7 mouse cellular contexts compared by ENCODE assay signal in the genomic region with DNA sequence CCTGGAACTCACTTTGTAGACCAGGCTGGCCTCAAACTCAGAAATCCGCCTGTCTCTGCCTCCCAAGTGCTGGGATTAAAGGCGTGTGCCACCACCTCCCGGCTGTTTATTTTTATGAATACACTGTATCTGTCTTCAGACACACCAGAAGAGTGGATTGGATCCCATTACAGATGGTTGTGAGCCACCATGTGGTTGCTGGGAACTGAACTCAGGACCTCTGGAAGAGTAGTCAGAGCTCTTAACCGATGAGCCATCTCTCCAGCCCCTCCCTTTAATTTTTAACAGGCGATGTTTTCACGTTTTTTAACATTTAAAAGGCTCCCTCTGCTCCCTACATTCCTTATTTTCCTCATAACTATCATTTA. TPM values are rescaled to one million over a fixed set of nuclear protein-coding genes. Genes with fewer than 3 reads are reported as not detected.
DNase-seq lines count a peak whose midpoint lies in the region; ATAC-seq and TF ChIP-seq lines count a peak whose summit lies in the region.
"Not testable (repeated sequence)": the region's sequence is repeated elsewhere in the genome, so short reads cannot be mapped to it uniquely, and the experiment has no call there.

No protein-coding gene starts in this region.

- peak; percentile 38; the same call in 1 of the 2 replicates for ATAC-seq in forebrain, embryonic 14.5 days
- not testable (repeated sequence) for ATAC-seq in kidney, embryonic 14.5 days (ENCODE audit: low FRiP score, low TSS enrichment); liver, embryonic 12.5 days
- peak; percentile 17; the same call in 1 of the 2 replicates for ATAC-seq in midbrain, embryonic 11.5 days (ENCODE audit: low FRiP score)

- peak overlapping the region; percentile 68 for H3K4me3 ChIP-seq in forebrain, embryonic 14.5 days (ENCODE audit: low read depth, low read length)
- peak overlapping the region; percentile 94 for H3K4me3 ChIP-seq in hindbrain, embryonic 10.5 days
- H3K4me3 ChIP-seq in kidney, embryonic 14.5 days (ENCODE audit: low read length) = peak overlapping the region; percentile 87
- peak overlapping the region; percentile 82 for H3K4me3 ChIP-seq in liver, embryonic 12.5 days
- peak overlapping the region; percentile 88 for H3K4me3 ChIP-seq in midbrain, embryonic 11.5 days (ENCODE audit: low read depth, low read length)
- H3K4me3 ChIP-seq in small intestine, adult 2 months (ENCODE audit: low read depth, low read length) = peak overlapping the region; percentile 84

- not testable (repeated sequence) for H3K4me1 ChIP-seq in forebrain, embryonic 14.5 days (ENCODE audit: control insufficient read depth, insufficient read depth, low read length); midbrain, embryonic 11.5 days (ENCODE audit: control insufficient read depth, insufficient read depth, low read length)
- peaks cover 21% of the 10 kb centered on the region for H3K4me1 ChIP-seq in hindbrain, embryonic 10.5 days (replicated peaks)
- H3K4me1 ChIP-seq in kidney, embryonic 14.5 days (ENCODE audit: control insufficient read depth, insufficient read depth, low read length) = peaks cover 18% of the 10 kb centered on the region
- H3K4me1 ChIP-seq in liver, embryonic 12.5 days = peaks cover 33% of the 10 kb centered on the region
- H3K4me1 ChIP-seq in small intestine, adult 2 months (ENCODE audit: control insufficient read depth, insufficient read depth, insufficient read length, low read length) = peaks cover 21% of the 10 kb centered on the region

- not testable (repeated sequence) for TF ChIP-seq CTCF in small intestine, adult 2 months (IDR thresholded peaks at IDR 0.05; ENCODE audit: extremely low read depth, insufficient read length, insufficient replicate concordance, low read depth, low read length)

- not testable (repeated sequence) for H3K9me3 ChIP-seq in forebrain, embryonic 14.5 days (replicated peaks; ENCODE audit: control insufficient read depth, low read length); hindbrain, embryonic 10.5 days; kidney, embryonic 14.5 days (ENCODE audit: control insufficient read depth, low read length); liver, embryonic 12.5 days (replicated peaks); midbrain, embryonic 11.5 days (ENCODE audit: control insufficient read depth, low read length)

- H3K9ac ChIP-seq in forebrain, embryonic 14.5 days (ENCODE audit: low read length) = peak overlapping the region; percentile 80
- peak overlapping the region; percentile 88; the same call in 1 of the 2 replicates for H3K9ac ChIP-seq in kidney, embryonic 14.5 days (ENCODE audit: low read depth, low read length)
- H3K9ac ChIP-seq in liver, embryonic 12.5 days = peak overlapping the region; percentile 77
- peak overlapping the region; percentile 62 for H3K9ac ChIP-seq in midbrain, embryonic 11.5 days (ENCODE audit: low read length)

- peaks cover 33% of the 10 kb centered on the region for H3K36me3 ChIP-seq in forebrain, embryonic 14.5 days (ENCODE audit: control insufficient read depth, insufficient read depth, low read length)
- H3K36me3 ChIP-seq in hindbrain, embryonic 10.5 days = peaks cover 37% of the 10 kb centered on the region
- peaks cover 33% of the 10 kb centered on the region for H3K36me3 ChIP-seq in kidney, embryonic 14.5 days (ENCODE audit: control insufficient read depth, insufficient read depth, low read length)
- peaks cover 35% of the 10 kb centered on the region for H3K36me3 ChIP-seq in liver, embryonic 12.5 days
- peaks cover 18% of the 10 kb centered on the region for H3K36me3 ChIP-seq in midbrain, embryonic 11.5 days (ENCODE audit: control insufficient read depth, insufficient read depth, low read length)
- peaks cover 36% of the 10 kb centered on the region for H3K36me3 ChIP-seq in small intestine, adult 2 months (ENCODE audit: control insufficient read depth, insufficient read depth, low read length)

- not testable (repeated sequence) for H3K27me3 ChIP-seq in forebrain, embryonic 14.5 days (replicated peaks; ENCODE audit: control insufficient read depth, insufficient read depth, low read length); hindbrain, embryonic 10.5 days (ENCODE audit: insufficient read depth, poor library complexity, severe bottlenecking); kidney, embryonic 14.5 days (ENCODE audit: control insufficient read depth, insufficient read depth, low read length); liver, embryonic 12.5 days (replicated peaks); midbrain, embryonic 11.5 days (ENCODE audit: control insufficient read depth, insufficient read depth, low read length); small intestine, adult 2 months (ENCODE audit: control insufficient read depth, insufficient read depth, low read length)

- 48% methylated on average over 6 of the region's 6 CpGs for WGBS in forebrain, embryonic 14.5 days
- WGBS in hindbrain, embryonic 10.5 days = 43% methylated on average over 6 of the region's 6 CpGs
- 46% methylated on average over 6 of the region's 6 CpGs for WGBS in kidney, embryonic 14.5 days
- WGBS in liver, embryonic 12.5 days (ENCODE audit: insufficient replicate concordance) = 30% methylated on average over 6 of the region's 6 CpGs
- 46% methylated on average over 6 of the region's 6 CpGs for WGBS in midbrain, embryonic 11.5 days
- WGBS in small intestine, adult 2 months = 25% methylated on average over 6 of the region's 6 CpGs

- peak overlapping the region; percentile 84 for H3K4me2 ChIP-seq in forebrain, embryonic 14.5 days (ENCODE audit: low read length)
- peak overlapping the region; percentile 90 for H3K4me2 ChIP-seq in kidney, embryonic 14.5 days (replicated peaks; ENCODE audit: low read depth, low read length)
- peak overlapping the region; percentile 88 for H3K4me2 ChIP-seq in liver, embryonic 12.5 days
- H3K4me2 ChIP-seq in midbrain, embryonic 11.5 days = peak overlapping the region; percentile 91

- TF ChIP-seq POLR2A in small intestine, adult 2 months (IDR thresholded peaks at IDR 0.05; ENCODE audit: low read depth, low read length) = not testable (repeated sequence)

- DNase-seq in cerebellum, adult 9-11 months = peak; percentile 27
- not testable (repeated sequence) for DNase-seq in forebrain, embryonic 14.5 days (ENCODE audit: low spot score); hindbrain, embryonic 10.5 days (ENCODE audit: low spot score); midbrain, embryonic 11.5 days (ENCODE audit: low spot score, missing footprints)

- H3K27ac ChIP-seq in forebrain, embryonic 14.5 days (ENCODE audit: low read depth, low read length) = peak overlapping the region; percentile 92
- H3K27ac ChIP-seq in hindbrain, embryonic 10.5 days = peak overlapping the region; percentile 95
- H3K27ac ChIP-seq in kidney, embryonic 14.5 days (ENCODE audit: low read depth, low read length) = peak overlapping the region; percentile 86; the same call in 1 of the 2 replicates
- peak overlapping the region; percentile 72 for H3K27ac ChIP-seq in liver, embryonic 12.5 days
- H3K27ac ChIP-seq in midbrain, embryonic 11.5 days (ENCODE audit: low read depth, low read length) = peak overlapping the region; percentile 56
- H3K27ac ChIP-seq in small intestine, adult 2 months (ENCODE audit: insufficient read depth, low read depth, low read length) = peak overlapping the region; percentile 36

RNA-seq across cellular contexts. Expression of a gene that starts 0.6 kb away (rescaled TPM):
- 80.5 and 82.1 TPM in 2 replicates for polyA plus RNA-seq in forebrain, embryonic 14.5 days (2014; fragmentation: Nextera tagmentation; extraction: Ambion mirVana)
- 148 and 215 TPM in 2 replicates for polyA plus RNA-seq in hindbrain, embryonic 10.5 days (2016; fragmentation: Nextera tagmentation; extraction: Ambion mirVana)
- polyA plus RNA-seq in kidney, embryonic 14.5 days (2014; fragmentation: Nextera tagmentation; extraction: Ambion mirVana) = 129 and 173 TPM in 2 replicates
- 174 and 192 TPM in 2 replicates for polyA plus RNA-seq in liver, embryonic 12.5 days (2016; fragmentation: Nextera tagmentation; extraction: Ambion mirVana)
- 142 and 144 TPM in 2 replicates for polyA plus RNA-seq in midbrain, embryonic 11.5 days (2014; fragmentation: Nextera tagmentation; extraction: Ambion mirVana)
- 17.6 and 25.0 TPM in 2 replicates for polyA plus RNA-seq in small intestine, adult 2 months (2012; rRNA removed)

RNA-seq across cellular contexts. Expression of a gene that starts 5.3 kb away (rescaled TPM):
- polyA plus RNA-seq in forebrain, embryonic 14.5 days (2014; fragmentation: Nextera tagmentation; extraction: Ambion mirVana) = not detected in 2 replicates
- not detected in 2 replicates for polyA plus RNA-seq in hindbrain, embryonic 10.5 days (2016; fragmentation: Nextera tagmentation; extraction: Ambion mirVana)
- 0.31 and 0.76 TPM in 2 replicates for polyA plus RNA-seq in kidney, embryonic 14.5 days (2014; fragmentation: Nextera tagmentation; extraction: Ambion mirVana)
- 0.12 TPM in 1 of 2 replicates, not detected in the other for polyA plus RNA-seq in liver, embryonic 12.5 days (2016; fragmentation: Nextera tagmentation; extraction: Ambion mirVana)
- polyA plus RNA-seq in midbrain, embryonic 11.5 days (2014; fragmentation: Nextera tagmentation; extraction: Ambion mirVana) = not detected in 2 replicates
- polyA plus RNA-seq in small intestine, adult 2 months (2012; rRNA removed) = 20.2 and 60.1 TPM in 2 replicates

RNA-seq across cellular contexts. Expression of a gene that starts 29.1 kb away (rescaled TPM):
- 1.4 and 1.6 TPM in 2 replicates for polyA plus RNA-seq in forebrain, embryonic 14.5 days (2014; fragmentation: Nextera tagmentation; extraction: Ambion mirVana)
- polyA plus RNA-seq in hindbrain, embryonic 10.5 days (2016; fragmentation: Nextera tagmentation; extraction: Ambion mirVana) = 10.7 and 22.8 TPM in 2 replicates
- polyA plus RNA-seq in kidney, embryonic 14.5 days (2014; fragmentation: Nextera tagmentation; extraction: Ambion mirVana) = 30.0 and 56.1 TPM in 2 replicates
- polyA plus RNA-seq in liver, embryonic 12.5 days (2016; fragmentation: Nextera tagmentation; extraction: Ambion mirVana) = 11.3 and 12.5 TPM in 2 replicates
- 3.7 and 4.1 TPM in 2 replicates for polyA plus RNA-seq in midbrain, embryonic 11.5 days (2014; fragmentation: Nextera tagmentation; extraction: Ambion mirVana)
- polyA plus RNA-seq in small intestine, adult 2 months (2012; rRNA removed) = 2.9 and 3.6 TPM in 2 replicates

RNA-seq across cellular contexts. Expression of a gene that starts 49.1 kb away (rescaled TPM):
- polyA plus RNA-seq in forebrain, embryonic 14.5 days (2014; fragmentation: Nextera tagmentation; extraction: Ambion mirVana) = 4.6 and 5.8 TPM in 2 replicates
- polyA plus RNA-seq in hindbrain, embryonic 10.5 days (2016; fragmentation: Nextera tagmentation; extraction: Ambion mirVana) = 4.0 and 5.5 TPM in 2 replicates
- 2.0 and 2.4 TPM in 2 replicates for polyA plus RNA-seq in kidney, embryonic 14.5 days (2014; fragmentation: Nextera tagmentation; extraction: Ambion mirVana)
- polyA plus RNA-seq in liver, embryonic 12.5 days (2016; fragmentation: Nextera tagmentation; extraction: Ambion mirVana) = 11.1 and 11.7 TPM in 2 replicates
- polyA plus RNA-seq in midbrain, embryonic 11.5 days (2014; fragmentation: Nextera tagmentation; extraction: Ambion mirVana) = 4.0 and 4.7 TPM in 2 replicates
- polyA plus RNA-seq in small intestine, adult 2 months (2012; rRNA removed) = 65.9 and 77.7 TPM in 2 replicates

Comparison
In these comparisons a context has a peak if more than half of its experiments do, and no peak if none do; other contexts are left out.
1. H3K27ac ChIP-seq: peak in every context shown above with its lines; median percentile 95 in hindbrain, embryonic 10.5 days; 92 in forebrain, embryonic 14.5 days; 86 in kidney, embryonic 14.5 days; 72 in liver, embryonic 12.5 days; 56 in midbrain, embryonic 11.5 days; 36 in small intestine, adult 2 months.
2. RNA of a gene that starts 5.3 kb away (polyA plus RNA-seq): 20.2 to 60.1 TPM in small intestine, adult 2 months; 0.31 to 0.76 TPM in kidney, embryonic 14.5 days, not detected in forebrain, embryonic 14.5 days, not detected in hindbrain, embryonic 10.5 days, 0.12 TPM in liver, embryonic 12.5 days and not detected in midbrain, embryonic 11.5 days; every median in the first group is over 10 times any median in the second.
3. Peak in every context shown above with its lines, with median percentiles within 50 percentile points of each other: H3K4me2 ChIP-seq, H3K4me3 ChIP-seq and H3K9ac ChIP-seq.